13 mouse cellular contexts compared by ENCODE assay signal in the genomic region with DNA sequence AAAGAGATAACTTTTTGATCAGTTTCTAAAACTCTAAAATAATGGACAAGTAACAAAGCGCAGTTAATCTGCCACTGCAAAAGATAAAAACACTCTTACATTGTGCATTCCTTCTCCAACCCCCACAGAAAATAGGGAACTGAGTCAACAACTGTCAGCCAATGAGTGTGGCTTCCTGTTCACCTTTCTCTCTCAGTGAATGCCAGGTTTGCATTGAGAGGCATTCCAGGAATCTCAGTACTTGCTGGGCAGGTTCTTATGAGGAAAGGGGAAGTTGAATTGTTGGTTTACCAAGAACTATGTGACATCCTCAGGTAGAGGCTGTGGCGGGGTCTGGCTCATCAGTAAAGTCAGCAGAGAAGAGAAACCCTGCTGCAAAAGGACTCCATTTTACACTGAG. TPM values are rescaled to one million over a fixed set of nuclear protein-coding genes. Genes with fewer than 3 reads are reported as not detected.
A peak's percentile ranks its signal among the peaks of the same experiment; 100 is the strongest.
DNase-seq lines count a peak whose midpoint lies in the region; ATAC-seq and TF ChIP-seq lines count a peak whose summit lies in the region.
"Had no signal": no experiment of that assay in that cellular context is flagged by ENCODE, and none has a peak within 500 bp of the region (broad histone marks: within the 10 kb centered on the region; RNA-seq: fewer than 3 reads in every experiment).

No protein-coding gene starts in this region.

- peaks cover 95% of the 10 kb centered on the region for H3K36me3 ChIP-seq in embryonic facial prominence, embryonic 10.5 days (replicated peaks)
- peaks cover 13% of the 10 kb centered on the region for H3K36me3 ChIP-seq in lung, embryonic 16.5 days (ENCODE audit: control insufficient read depth, insufficient read depth, low read length)
- H3K36me3 ChIP-seq in stomach, postnatal 0 days (ENCODE audit: control insufficient read depth, insufficient read depth, low read length): 0 out of 2 replicates have a peak, but pooled peaks cover 6% of the 10 kb centered on the region

- H3K27me3 ChIP-seq in embryonic facial prominence, embryonic 10.5 days (replicated peaks; ENCODE audit: low read depth, poor library complexity, severe bottlenecking): no peaks in the 10 kb centered on the region
- no peaks in the 10 kb centered on the region for H3K27me3 ChIP-seq in lung, embryonic 16.5 days (ENCODE audit: control insufficient read depth, insufficient read depth, low read depth, low read length)
- no peaks in the 10 kb centered on the region for H3K27me3 ChIP-seq in stomach, postnatal 0 days (ENCODE audit: control insufficient read depth, insufficient read depth, low read length)
- H3K27me3 ChIP-seq: hindbrain, embryonic 15.5 days; neural tube, embryonic 15.5 days had no signal

- intact Hi-C loops in heart, postnatal 14 days (cut with DNase I): no loop called here

- TF ChIP-seq CTCF in stomach, postnatal 0 days (IDR thresholded peaks at IDR 0.05; ENCODE audit: low read depth): no peak

- DNase-seq in embryo, embryonic 10 days (ENCODE audit: low spot score): peak; percentile 21
- DNase-seq in embryo, embryonic 9.5 days (ENCODE audit: extremely low spot score): no peak
- DNase-seq in embryonic facial prominence, embryonic 10.5 days (ENCODE audit: low spot score): peak; percentile 11
- peak; percentile 14 for DNase-seq in stomach, postnatal 0 days (ENCODE audit: low spot score)
- no peak for DNase-seq in layer of hippocampus, adult 11-12 months (ENCODE audit: low spot score)
- DNase-seq in heart, postnatal 14 days: no peak
- no peak for DNase-seq in kidney, adult 9 months
- DNase-seq: kidney, postnatal 10 days had no signal

- no peak overlapping the region for H3K4me3 ChIP-seq in embryonic facial prominence, embryonic 10.5 days
- no peak overlapping the region for H3K4me3 ChIP-seq in lung, embryonic 16.5 days (ENCODE audit: low read length)
- no peak overlapping the region for H3K4me3 ChIP-seq in stomach, postnatal 0 days (ENCODE audit: low read depth, low read length)
- H3K4me3 ChIP-seq: erythroblast, embryonic 14.5 days; hindbrain, embryonic 15.5 days; neural tube, embryonic 15.5 days had no signal

- no peak overlapping the region for H3K4me2 ChIP-seq in lung, embryonic 16.5 days (ENCODE audit: low read depth, low read length)
- H3K4me2 ChIP-seq in stomach, postnatal 0 days (replicated peaks; ENCODE audit: low read depth): no peak overlapping the region
- H3K4me2 ChIP-seq: hindbrain, embryonic 15.5 days; neural tube, embryonic 15.5 days had no signal

- ATAC-seq in lung, embryonic 16.5 days (ENCODE audit: low read depth): peak; percentile 76
- no peak for ATAC-seq in stomach, postnatal 0 days (ENCODE audit: low FRiP score, low TSS enrichment)

- H3K9ac ChIP-seq in lung, embryonic 16.5 days (ENCODE audit: low read length): no peak overlapping the region
- H3K9ac ChIP-seq in stomach, postnatal 0 days (ENCODE audit: low read length): no peak overlapping the region
- H3K9ac ChIP-seq: hindbrain, embryonic 15.5 days; liver, embryonic 14.5 days; neural tube, embryonic 15.5 days had no signal

- no peaks in the 10 kb centered on the region for H3K4me1 ChIP-seq in embryonic facial prominence, embryonic 10.5 days
- H3K4me1 ChIP-seq in lung, embryonic 16.5 days (replicated peaks; ENCODE audit: control insufficient read depth, insufficient read depth, low read length): no peaks in the 10 kb centered on the region
- no peaks in the 10 kb centered on the region for H3K4me1 ChIP-seq in stomach, postnatal 0 days (replicated peaks; ENCODE audit: control insufficient read depth, insufficient read depth)
- H3K4me1 ChIP-seq: hindbrain, embryonic 15.5 days; neural tube, embryonic 15.5 days had no signal

- no peak overlapping the region for H3K27ac ChIP-seq in embryonic facial prominence, embryonic 10.5 days (replicated peaks)
- peak overlapping the region; percentile 50; the same call in 1 of the 2 replicates for H3K27ac ChIP-seq in lung, embryonic 16.5 days (ENCODE audit: low read length)
- no peak overlapping the region for H3K27ac ChIP-seq in stomach, postnatal 0 days (replicated peaks)
- H3K27ac ChIP-seq: hindbrain, embryonic 15.5 days; liver, embryonic 14.5 days; neural tube, embryonic 15.5 days had no signal

- 82% methylated on average over 2 of the region's 2 CpGs for WGBS in embryonic facial prominence, embryonic 10.5 days
- WGBS in lung, embryonic 16.5 days: 62% methylated on average over 2 of the region's 2 CpGs
- WGBS in stomach, postnatal 0 days: 63% methylated on average over 2 of the region's 2 CpGs

- TF ChIP-seq EP300 in stomach, postnatal 0 days (optimal IDR thresholded peaks at IDR 0.05): no peak

- H3K9me3 ChIP-seq in embryonic facial prominence, embryonic 10.5 days: no peaks in the 10 kb centered on the region
- H3K9me3 ChIP-seq in lung, embryonic 16.5 days (ENCODE audit: control insufficient read depth, low read length): no peaks in the 10 kb centered on the region
- H3K9me3 ChIP-seq in stomach, postnatal 0 days (ENCODE audit: control insufficient read depth, low read length): no peaks in the 10 kb centered on the region
- H3K9me3 ChIP-seq: hindbrain, embryonic 15.5 days; neural tube, embryonic 15.5 days had no signal

RNA-seq across cellular contexts. Expression of a gene that starts 27.5 kb away (rescaled TPM):
- 5.8 and 7.1 TPM in 2 replicates for polyA plus RNA-seq in embryonic facial prominence, embryonic 10.5 days (2016; fragmentation: Nextera tagmentation; extraction: Ambion mirVana)
- 6.7 and 7.5 TPM in 2 replicates for polyA plus RNA-seq in lung, embryonic 16.5 days (2015; fragmentation: Nextera tagmentation; extraction: Ambion mirVana)
- 9.3 and 9.5 TPM in 2 replicates for polyA plus RNA-seq in stomach, postnatal 0 days (2015; fragmentation: Nextera tagmentation; extraction: Ambion mirVana)
- 10 to 100 TPM; 37.3 to 38.5 TPM for total RNA-seq in heart, postnatal 14 days (2021)

RNA-seq across cellular contexts. Expression of a gene that starts 31.0 kb away (rescaled TPM):
- 34.3 and 36.9 TPM in 2 replicates for polyA plus RNA-seq in embryonic facial prominence, embryonic 10.5 days (2016; fragmentation: Nextera tagmentation; extraction: Ambion mirVana)
- polyA plus RNA-seq in lung, embryonic 16.5 days (2015; fragmentation: Nextera tagmentation; extraction: Ambion mirVana): 18.1 and 20.6 TPM in 2 replicates
- polyA plus RNA-seq in stomach, postnatal 0 days (2015; fragmentation: Nextera tagmentation; extraction: Ambion mirVana): 7.0 and 7.6 TPM in 2 replicates
- 10 to 100 TPM; 36.9 to 37.9 TPM for total RNA-seq in heart, postnatal 14 days (2021)

Comparison
In these comparisons a context has a peak if more than half of its experiments do, and no peak if none do; other contexts are left out.
1. DNase-seq: peak in embryo, embryonic 10 days (single experiment), embryonic facial prominence, embryonic 10.5 days (single experiment) and stomach, postnatal 0 days (single experiment); none in embryo, embryonic 9.5 days (single experiment), layer of hippocampus, adult 11-12 months (single experiment), heart, postnatal 14 days (0 of 2) and kidney, adult 9 months (single experiment).